Mouse (Mus musculus): ENCODE measurements around the gene BC052040. TPM values are rescaled to one million over a fixed set of nuclear protein-coding genes. Genes with fewer than 3 reads are reported as not detected.

The BC052040 gene
- polyA plus RNA-seq, 1 experiment from 2014 or later = 16.7 TPM

DNA sequence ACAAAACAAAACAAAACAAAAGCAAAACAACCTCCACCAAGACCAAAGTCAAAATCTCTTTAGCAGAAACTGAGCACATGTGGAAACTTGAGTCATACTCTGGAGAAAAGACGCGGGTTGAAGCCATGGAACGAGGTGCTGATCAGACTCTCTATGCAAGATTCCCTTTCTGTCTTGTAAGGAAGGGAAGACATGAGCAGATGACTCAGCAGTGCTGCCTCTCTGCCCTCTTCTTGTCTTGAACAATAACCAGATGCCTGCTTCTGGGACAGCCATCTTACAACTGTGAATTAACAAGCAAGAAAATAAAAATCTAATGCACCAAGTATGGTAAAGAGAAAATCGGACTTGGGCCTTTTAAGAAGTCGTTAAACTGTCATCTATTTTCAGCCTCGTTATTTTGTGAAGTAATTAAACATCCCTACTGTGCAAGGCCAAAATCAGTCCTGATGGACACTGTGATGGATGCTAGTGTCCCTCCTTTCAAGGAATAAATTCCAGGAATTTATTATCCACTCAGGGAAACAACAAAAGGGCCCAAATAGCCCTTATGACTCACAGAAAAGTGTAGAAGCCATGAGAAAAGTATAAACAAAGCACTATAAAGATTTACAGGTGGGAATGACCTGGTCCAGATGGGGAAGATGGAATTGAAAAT lies 18.0 kb upstream of the BC052040 start:
- Histone ChIP-seq H3K27ac (ENCODE audit: low read depth, low read length) (no peak overlapping the region), H3K4me3 (ENCODE audit: low read depth, low read length) (no peak overlapping the region), H3K27me3 (ENCODE audit: control insufficient read depth, insufficient read depth, low read length) (no peaks in the 10 kb centered on the region), H3K4me1 (ENCODE audit: control insufficient read depth, insufficient read depth, low read length) (no peaks in the 10 kb centered on the region), H3K9ac (ENCODE audit: low read depth, low read length) (no peak overlapping the region), H3K4me2 (no peak overlapping the region), H3K36me3 (ENCODE audit: control insufficient read depth, insufficient read depth, low read length) (no peaks in the 10 kb centered on the region), H3K9me3 (replicated peaks; ENCODE audit: control insufficient read depth, low read length) (no peaks in the 10 kb centered on the region)
- 69% methylated on average over 6 of the region's 6 CpGs for WGBS (ENCODE audit: insufficient replicate concordance)
- no peak for ATAC-seq (replicated peaks; ENCODE audit: insufficient number of reproducible peaks, low FRiP score, low TSS enrichment)

DNA sequence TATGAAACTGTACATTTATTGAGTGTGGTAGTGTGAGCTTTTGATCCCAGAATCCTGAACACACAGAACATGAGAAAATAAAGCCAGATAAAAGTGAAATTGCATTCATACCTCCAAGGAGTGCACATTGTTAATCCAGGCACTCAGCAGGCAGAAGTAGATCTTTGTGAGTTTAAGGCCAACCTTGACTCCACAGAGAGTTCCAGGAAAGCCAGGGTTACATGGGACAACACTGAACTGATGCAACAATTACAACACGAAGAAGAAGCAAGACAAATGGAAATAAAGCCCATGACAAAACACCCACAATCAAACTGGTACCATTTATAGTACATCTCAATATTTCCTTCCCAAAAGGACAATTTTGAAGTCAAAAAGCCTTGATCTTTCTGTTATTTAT lies 9.5 kb upstream of the BC052040 start:
- H3K4me1 ChIP-seq (ENCODE audit: control insufficient read depth, insufficient read depth, low read length) = 0 out of 2 replicates have a peak, but pooled peaks cover 3% of the 10 kb centered on the region

DNA sequence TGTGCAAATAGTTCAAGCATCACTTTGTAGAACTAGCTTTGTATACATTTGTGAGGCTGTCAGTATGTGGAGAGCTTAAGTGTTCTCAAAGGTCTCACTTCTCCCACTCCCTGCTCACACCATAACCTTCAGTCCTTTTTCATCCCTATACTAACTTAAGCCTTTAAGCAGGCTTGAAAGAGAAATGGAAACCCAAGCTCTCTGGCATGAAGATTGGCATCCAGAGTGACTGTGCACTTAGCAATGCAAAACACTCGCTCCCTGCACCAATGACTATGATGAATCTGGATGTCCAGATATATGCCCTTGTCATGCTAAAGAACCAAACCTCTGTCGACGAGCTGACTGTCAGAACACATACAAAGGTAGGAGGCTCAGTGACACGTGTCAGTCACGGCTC lies 6.7 kb upstream of the BC052040 start:
- ATAC-seq (replicated peaks; ENCODE audit: insufficient number of reproducible peaks, low FRiP score, low TSS enrichment) = no peak

More for the DNA sequence above, 9.5 kb upstream of the BC052040 start:
- Histone ChIP-seq H3K36me3 (ENCODE audit: control insufficient read depth, insufficient read depth, low read length) (no peaks in the 10 kb centered on the region), H3K9me3 (replicated peaks; ENCODE audit: control insufficient read depth, low read length) (no peaks in the 10 kb centered on the region), H3K4me3 (ENCODE audit: low read depth, low read length) (no peak overlapping the region), H3K27ac (ENCODE audit: low read depth, low read length) (no peak overlapping the region), H3K9ac (ENCODE audit: low read depth, low read length) (no peak overlapping the region), H3K4me2 (no peak overlapping the region), H3K27me3 (ENCODE audit: control insufficient read depth, insufficient read depth, low read length) (no peaks in the 10 kb centered on the region)
- 85% methylated on average over 1 of the region's 1 CpGs for WGBS (ENCODE audit: insufficient replicate concordance)
- ATAC-seq (replicated peaks; ENCODE audit: insufficient number of reproducible peaks, low FRiP score, low TSS enrichment) = no peak

DNA sequence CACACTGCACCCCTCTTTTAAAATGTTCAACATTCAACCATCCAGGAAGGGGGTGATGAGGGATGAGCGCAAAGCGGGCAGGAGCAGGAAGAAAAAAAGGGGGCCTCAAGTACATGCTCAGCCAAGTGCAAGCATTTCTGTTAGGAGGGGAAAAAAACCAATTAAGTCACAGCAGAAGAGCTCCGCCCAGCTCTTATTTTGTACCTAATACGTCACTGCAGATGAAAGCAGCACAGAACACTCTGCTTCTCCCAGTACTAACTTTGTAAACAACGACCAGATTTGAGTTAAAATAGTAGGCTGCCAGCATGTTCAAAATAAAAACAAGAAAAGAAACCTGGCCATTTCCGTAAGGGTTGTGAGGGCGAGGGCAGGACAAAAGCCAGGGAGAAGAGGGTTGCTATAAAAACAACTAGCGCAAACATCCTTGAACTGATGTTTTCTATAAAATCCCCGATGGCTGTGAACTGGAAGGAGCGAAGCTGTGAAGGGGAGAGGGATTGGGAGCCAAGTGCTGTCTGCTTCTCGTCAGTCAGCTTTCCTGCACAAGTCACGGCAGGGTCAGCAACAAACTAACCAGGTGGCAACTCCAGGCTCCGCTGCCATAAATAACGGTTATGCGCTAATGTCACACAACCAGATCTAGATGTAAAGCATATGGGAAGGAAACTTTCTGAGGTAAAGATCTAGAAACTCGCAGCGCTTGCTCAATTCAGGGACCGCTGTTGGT lies 2.2 kb upstream of the BC052040 start:
- H3K27ac ChIP-seq (ENCODE audit: low read depth, low read length) = peak overlapping the region; percentile 66
- 0 out of 2 replicates have a peak overlapping the region, but pooled peaks have one; percentile 52 for H3K9ac ChIP-seq (ENCODE audit: low read depth, low read length)
- no peaks in the 10 kb centered on the region for H3K9me3 ChIP-seq (replicated peaks; ENCODE audit: control insufficient read depth, low read length)
- H3K36me3 ChIP-seq (ENCODE audit: control insufficient read depth, insufficient read depth, low read length) = no peaks in the 10 kb centered on the region
- ATAC-seq (replicated peaks; ENCODE audit: insufficient number of reproducible peaks, low FRiP score, low TSS enrichment) = no peak
- 42% methylated on average over 18 of the region's 18 CpGs for WGBS (ENCODE audit: insufficient replicate concordance)
- H3K4me1 ChIP-seq (ENCODE audit: control insufficient read depth, insufficient read depth, low read length) = peaks cover 14% of the 10 kb centered on the region
- H3K4me3 ChIP-seq (ENCODE audit: low read depth, low read length) = peak overlapping the region; percentile 21
- H3K4me2 ChIP-seq = peak overlapping the region; percentile 55
- no peaks in the 10 kb centered on the region for H3K27me3 ChIP-seq (ENCODE audit: control insufficient read depth, insufficient read depth, low read length)

More for the DNA sequence above, 6.7 kb upstream of the BC052040 start:
- no peak overlapping the region for H3K27ac ChIP-seq (ENCODE audit: low read depth, low read length)
- no peaks in the 10 kb centered on the region for H3K9me3 ChIP-seq (replicated peaks; ENCODE audit: control insufficient read depth, low read length)
- H3K36me3 ChIP-seq (ENCODE audit: control insufficient read depth, insufficient read depth, low read length) = no peaks in the 10 kb centered on the region
- no peak overlapping the region for H3K4me2 ChIP-seq
- WGBS (ENCODE audit: insufficient replicate concordance) = 64% methylated on average over 5 of the region's 5 CpGs
- no peak overlapping the region for H3K4me3 ChIP-seq (ENCODE audit: low read depth, low read length)
- H3K27me3 ChIP-seq (ENCODE audit: control insufficient read depth, insufficient read depth, low read length) = no peaks in the 10 kb centered on the region
- H3K4me1 ChIP-seq (ENCODE audit: control insufficient read depth, insufficient read depth, low read length) = peaks cover 5% of the 10 kb centered on the region; the same call in 1 of the 2 replicates
- H3K9ac ChIP-seq (ENCODE audit: low read depth, low read length) = no peak overlapping the region

DNA sequence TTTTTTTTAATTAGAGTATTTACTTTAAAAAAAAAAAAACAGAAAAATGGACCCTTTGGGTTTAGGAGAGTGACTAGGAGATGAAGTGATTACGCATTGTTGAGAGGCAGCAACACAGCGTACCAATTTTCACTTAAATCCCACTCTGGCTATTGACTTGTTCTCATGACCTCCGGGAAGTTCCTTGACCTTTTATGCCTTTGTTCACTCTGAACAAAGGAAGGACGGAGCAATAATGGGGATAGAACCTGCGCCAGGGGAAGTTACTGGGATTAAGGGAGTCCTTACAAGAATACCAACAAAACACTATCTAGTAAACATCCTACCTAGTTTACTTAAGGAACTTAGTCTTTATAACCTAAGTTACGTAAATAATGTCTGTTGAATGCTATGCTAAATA lies 1.5 kb upstream of the BC052040 start:
- H3K4me1 ChIP-seq (ENCODE audit: control insufficient read depth, insufficient read depth, low read length) = peaks cover 12% of the 10 kb centered on the region
- no peaks in the 10 kb centered on the region for H3K9me3 ChIP-seq (replicated peaks; ENCODE audit: control insufficient read depth, low read length)
- H3K4me2 ChIP-seq = peak overlapping the region; percentile 55; the same call in 1 of the 2 replicates
- H3K27me3 ChIP-seq (ENCODE audit: control insufficient read depth, insufficient read depth, low read length) = no peaks in the 10 kb centered on the region
- no peak overlapping the region for H3K9ac ChIP-seq (ENCODE audit: low read depth, low read length)
- 67% methylated on average over 6 of the region's 6 CpGs for WGBS (ENCODE audit: insufficient replicate concordance)
- ATAC-seq (replicated peaks; ENCODE audit: insufficient number of reproducible peaks, low FRiP score, low TSS enrichment) = no peak
- no peak overlapping the region for H3K4me3 ChIP-seq (ENCODE audit: low read depth, low read length)
- no peaks in the 10 kb centered on the region for H3K36me3 ChIP-seq (ENCODE audit: control insufficient read depth, insufficient read depth, low read length)
- 0 out of 2 replicates have a peak overlapping the region, but pooled peaks have one; percentile 15 for H3K27ac ChIP-seq (ENCODE audit: low read depth, low read length)

DNA sequence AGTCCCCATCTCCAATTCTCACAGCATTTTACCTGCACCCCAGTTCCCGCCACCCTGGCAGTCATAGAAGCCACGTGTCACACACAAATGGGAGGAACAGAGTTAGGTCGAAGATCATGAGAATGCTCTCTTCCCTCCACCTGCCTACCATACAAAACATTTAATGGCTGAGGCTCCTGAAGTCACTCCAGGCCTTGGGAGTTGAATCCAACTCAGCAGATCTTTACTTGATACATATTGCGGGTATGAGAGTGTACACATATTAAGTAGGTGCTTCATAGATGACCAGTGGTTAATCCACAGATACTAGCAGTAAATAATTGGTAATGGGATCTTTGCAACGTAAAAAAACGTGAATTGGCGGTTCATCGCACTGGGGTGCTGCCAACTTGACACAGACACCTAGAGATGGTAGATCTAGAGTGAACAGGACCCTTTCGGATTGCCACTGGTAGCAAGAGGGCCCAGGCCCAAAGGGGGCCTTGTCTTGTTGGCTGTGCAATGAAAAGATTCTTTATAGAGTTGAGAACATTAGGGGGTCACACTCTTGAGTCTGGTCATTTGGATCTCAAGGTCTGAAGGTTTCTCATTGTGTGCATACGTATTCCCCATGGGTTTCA lies 583 bp downstream of the BC052040 start:
- Histone ChIP-seq H3K4me2 (peak overlapping the region; percentile 76), H3K27ac (ENCODE audit: low read depth, low read length) (0 out of 2 replicates have a peak overlapping the region, but pooled peaks have one; percentile 77), H3K4me3 (ENCODE audit: low read depth, low read length) (peak overlapping the region; percentile 80), H3K9ac (ENCODE audit: low read depth, low read length) (peak overlapping the region; percentile 82), H3K27me3 (ENCODE audit: control insufficient read depth, insufficient read depth, low read length) (no peaks in the 10 kb centered on the region), H3K4me1 (ENCODE audit: control insufficient read depth, insufficient read depth, low read length) (peaks cover 11% of the 10 kb centered on the region), H3K9me3 (replicated peaks; ENCODE audit: control insufficient read depth, low read length) (no peaks in the 10 kb centered on the region), H3K36me3 (ENCODE audit: control insufficient read depth, insufficient read depth, low read length) (no peaks in the 10 kb centered on the region)
- ATAC-seq (replicated peaks; ENCODE audit: insufficient number of reproducible peaks, low FRiP score, low TSS enrichment) = no peak
- 64% methylated on average over 10 of the region's 10 CpGs for WGBS (ENCODE audit: insufficient replicate concordance)

DNA sequence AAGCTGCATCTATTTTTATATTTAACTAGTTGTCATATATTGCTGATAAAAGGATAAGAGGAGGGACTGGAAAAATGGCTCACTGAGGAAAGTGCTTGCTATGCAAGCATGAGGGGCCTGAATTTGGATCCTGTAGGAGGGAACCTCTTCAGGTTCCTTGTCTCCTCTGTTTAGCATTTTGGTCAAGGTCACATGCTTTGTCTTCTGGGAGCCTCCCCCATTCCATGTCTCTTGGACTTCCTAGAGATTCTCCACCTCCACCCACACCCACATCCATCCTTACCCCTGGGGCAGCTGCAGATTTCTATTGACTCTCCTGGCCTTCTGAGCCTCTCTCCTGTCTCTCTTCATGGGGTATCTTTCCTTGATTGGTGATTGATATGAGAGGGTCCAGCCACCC lies 2.3 kb downstream of the BC052040 start:
- Histone ChIP-seq H3K9me3 (replicated peaks; ENCODE audit: control insufficient read depth, low read length) (no peaks in the 10 kb centered on the region), H3K4me2 (no peak overlapping the region), H3K27ac (ENCODE audit: low read depth, low read length) (no peak overlapping the region), H3K4me3 (ENCODE audit: low read depth, low read length) (no peak overlapping the region), H3K4me1 (ENCODE audit: control insufficient read depth, insufficient read depth, low read length) (peaks cover 11% of the 10 kb centered on the region), H3K27me3 (ENCODE audit: control insufficient read depth, insufficient read depth, low read length) (no peaks in the 10 kb centered on the region), H3K9ac (ENCODE audit: low read depth, low read length) (no peak overlapping the region), H3K36me3 (ENCODE audit: control insufficient read depth, insufficient read depth, low read length) (no peaks in the 10 kb centered on the region)
- no peak for ATAC-seq (replicated peaks; ENCODE audit: insufficient number of reproducible peaks, low FRiP score, low TSS enrichment)

DNA sequence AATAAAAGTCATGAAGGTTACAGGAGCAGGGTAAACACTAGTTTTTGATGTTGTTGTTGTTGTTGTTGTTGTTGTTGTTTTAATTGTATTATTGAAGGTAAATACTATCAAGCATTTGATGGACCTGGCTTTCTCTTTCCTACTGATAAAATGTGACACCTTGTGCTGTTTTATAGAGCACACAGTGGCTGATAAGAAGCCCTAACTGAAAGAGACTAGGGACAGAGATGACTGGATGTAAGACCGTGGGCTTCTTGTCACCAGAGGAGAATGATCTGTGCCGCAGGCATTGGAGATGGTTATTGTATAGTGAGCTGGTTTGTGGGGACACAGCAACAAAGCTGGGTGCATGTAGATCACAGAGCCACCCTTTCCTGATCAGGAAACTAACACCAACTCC lies 9.1 kb downstream of the BC052040 start:
- H3K27me3 ChIP-seq (ENCODE audit: control insufficient read depth, insufficient read depth, low read length) = no peaks in the 10 kb centered on the region
- no peak overlapping the region for H3K4me3 ChIP-seq (ENCODE audit: low read depth, low read length)
- 37% methylated on average over 2 of the region's 2 CpGs for WGBS (ENCODE audit: insufficient replicate concordance)
- no peaks in the 10 kb centered on the region for H3K9me3 ChIP-seq (replicated peaks; ENCODE audit: control insufficient read depth, low read length)
- H3K27ac ChIP-seq (ENCODE audit: low read depth, low read length) = no peak overlapping the region
- no peak overlapping the region for H3K4me2 ChIP-seq
- no peak for ATAC-seq (replicated peaks; ENCODE audit: insufficient number of reproducible peaks, low FRiP score, low TSS enrichment)
- H3K9ac ChIP-seq (ENCODE audit: low read depth, low read length) = no peak overlapping the region
- peaks cover 12% of the 10 kb centered on the region for H3K4me1 ChIP-seq (ENCODE audit: control insufficient read depth, insufficient read depth, low read length)
- H3K36me3 ChIP-seq (ENCODE audit: control insufficient read depth, insufficient read depth, low read length) = no peaks in the 10 kb centered on the region
